Mouse (Mus musculus): Measurements from ENCODE around the gene Glra2. TPM values are rescaled to one million over a fixed set of nuclear protein-coding genes. Genes with fewer than 3 reads are reported as not detected.
"Not testable (repeated sequence)": the region's sequence is repeated elsewhere in the genome, so short reads cannot be mapped to it uniquely, and the experiment has no call there.

Glra2 gene
- polyA plus RNA-seq (2015; fragmentation: Nextera tagmentation; extraction: Ambion mirVana), result 0.06 TPM in 1 of 2 replicates, not detected in the other

GRCm38 (mm10) chrX:165326939-165327698, at the start of gene Glra2:
Gene Glra2, minus strand, starts transcription at chrX:165327393.
- Histone ChIP-seq H3K4me2 (ENCODE audit: low read depth, low read length) (peak within 1 kb of the TSS; percentile 55), H3K9me3 (ENCODE audit: control insufficient read depth, low read length) (no peaks in the 10 kb centered on the region), H3K4me1 (ENCODE audit: control insufficient read depth, insufficient read depth, low read length) (no peaks in the 10 kb centered on the region), H3K27ac (ENCODE audit: low read length) (no peak within 1 kb of the TSS), H3K4me3 (ENCODE audit: low read length) (peak within 1 kb of the TSS; percentile 24), H3K27me3 (replicated peaks; ENCODE audit: control insufficient read depth, insufficient read depth, low read length) (no peaks in the 10 kb centered on the region), H3K9ac (ENCODE audit: low read depth, low read length) (no peak within 1 kb of the TSS), H3K36me3 (ENCODE audit: control insufficient read depth, insufficient read depth, low read length) (no peaks in the 10 kb centered on the region)
- 18% methylated on average over 12 of the region's 12 CpGs for WGBS
- no peak for ATAC-seq

GRCm38 (mm10) chrX:165362798-165363197, 35.6 kb upstream of the Glra2 start:
- no peak overlapping the region for H3K4me2 ChIP-seq (ENCODE audit: low read depth, low read length)
- no peaks in the 10 kb centered on the region for H3K36me3 ChIP-seq (ENCODE audit: control insufficient read depth, insufficient read depth, low read length)
- WGBS, result 74% methylated on average over 1 of the region's 1 CpGs
- no peaks in the 10 kb centered on the region for H3K27me3 ChIP-seq (replicated peaks; ENCODE audit: control insufficient read depth, insufficient read depth, low read length)
- H3K9ac ChIP-seq (ENCODE audit: low read depth, low read length), result no peak overlapping the region
- H3K27ac ChIP-seq (ENCODE audit: low read length), result no peak overlapping the region
- no peak for ATAC-seq
- H3K4me3 ChIP-seq (ENCODE audit: low read length), result no peak overlapping the region
- no peaks in the 10 kb centered on the region for H3K9me3 ChIP-seq (ENCODE audit: control insufficient read depth, low read length)
- no peaks in the 10 kb centered on the region for H3K4me1 ChIP-seq (ENCODE audit: control insufficient read depth, insufficient read depth, low read length)

- H3K9me3 ChIP-seq (ENCODE audit: control insufficient read depth, low read length), result no peaks in the 10 kb centered on the region
- WGBS, result 78% methylated on average over 5 of the region's 5 CpGs
Observed at GRCm38 (mm10) chrX:165344611-165345010, 17.4 kb upstream of the Glra2 start.

GRCm38 (mm10) chrX:165327699-165328333, 623 bp upstream of the Glra2 start:
- no peak overlapping the region for H3K27ac ChIP-seq (ENCODE audit: low read length)
- H3K4me1 ChIP-seq (ENCODE audit: control insufficient read depth, insufficient read depth, low read length), result no peaks in the 10 kb centered on the region
- 11% methylated on average over 9 of the region's 9 CpGs for WGBS
- peak overlapping the region; percentile 24 for H3K4me3 ChIP-seq (ENCODE audit: low read length)
- peak overlapping the region; percentile 55 for H3K4me2 ChIP-seq (ENCODE audit: low read depth, low read length)
- H3K9me3 ChIP-seq (ENCODE audit: control insufficient read depth, low read length), result no peaks in the 10 kb centered on the region
- H3K27me3 ChIP-seq (replicated peaks; ENCODE audit: control insufficient read depth, insufficient read depth, low read length), result no peaks in the 10 kb centered on the region
- no peak for ATAC-seq
- H3K36me3 ChIP-seq (ENCODE audit: control insufficient read depth, insufficient read depth, low read length), result no peaks in the 10 kb centered on the region
- no peak overlapping the region for H3K9ac ChIP-seq (ENCODE audit: low read depth, low read length)

More at GRCm38 (mm10) chrX:165344611-165345010, 17.4 kb upstream of the Glra2 start:
- H3K27ac ChIP-seq (ENCODE audit: low read length), result no peak overlapping the region
- H3K27me3 ChIP-seq (replicated peaks; ENCODE audit: control insufficient read depth, insufficient read depth, low read length), result no peaks in the 10 kb centered on the region
- no peak overlapping the region for H3K9ac ChIP-seq (ENCODE audit: low read depth, low read length)
- no peaks in the 10 kb centered on the region for H3K4me1 ChIP-seq (ENCODE audit: control insufficient read depth, insufficient read depth, low read length)
- H3K36me3 ChIP-seq (ENCODE audit: control insufficient read depth, insufficient read depth, low read length), result no peaks in the 10 kb centered on the region
- ATAC-seq, result no peak
- H3K4me3 ChIP-seq (ENCODE audit: low read length), result no peak overlapping the region
- H3K4me2 ChIP-seq (ENCODE audit: low read depth, low read length), result no peak overlapping the region

GRCm38 (mm10) chrX:165193550-165193949, 133.6 kb downstream of the Glra2 start:
- WGBS, result 78% methylated on average over 1 of the region's 1 CpGs
- no peaks in the 10 kb centered on the region for H3K4me1 ChIP-seq (ENCODE audit: control insufficient read depth, insufficient read depth, low read length)
- H3K4me3 ChIP-seq (ENCODE audit: low read length), result no peak overlapping the region
- no peaks in the 10 kb centered on the region for H3K36me3 ChIP-seq (ENCODE audit: control insufficient read depth, insufficient read depth, low read length)
- no peak overlapping the region for H3K9ac ChIP-seq (ENCODE audit: low read depth, low read length)
- H3K27ac ChIP-seq (ENCODE audit: low read length), result no peak overlapping the region
- no peak for ATAC-seq
- H3K4me2 ChIP-seq (ENCODE audit: low read depth, low read length), result no peak overlapping the region
- no peaks in the 10 kb centered on the region for H3K27me3 ChIP-seq (replicated peaks; ENCODE audit: control insufficient read depth, insufficient read depth, low read length)
- no peaks in the 10 kb centered on the region for H3K9me3 ChIP-seq (ENCODE audit: control insufficient read depth, low read length)

- Histone ChIP-seq H3K9me3 (ENCODE audit: control insufficient read depth, low read length) (no peaks in the 10 kb centered on the region), H3K27ac (ENCODE audit: low read length) (no peak overlapping the region), H3K27me3 (replicated peaks; ENCODE audit: control insufficient read depth, insufficient read depth, low read length) (no peaks in the 10 kb centered on the region), H3K4me3 (ENCODE audit: low read length) (no peak overlapping the region), H3K9ac (ENCODE audit: low read depth, low read length) (no peak overlapping the region), H3K4me1 (ENCODE audit: control insufficient read depth, insufficient read depth, low read length) (no peaks in the 10 kb centered on the region), H3K36me3 (ENCODE audit: control insufficient read depth, insufficient read depth, low read length) (no peaks in the 10 kb centered on the region), H3K4me2 (ENCODE audit: low read depth, low read length) (no peak overlapping the region)
- ATAC-seq, result no peak
- WGBS, result 42% methylated on average over 1 of the region's 1 CpGs
Observed at GRCm38 (mm10) chrX:165191170-165191569, 136.0 kb downstream of the Glra2 start.

- not testable (repeated sequence) for H3K4me1 ChIP-seq (ENCODE audit: control insufficient read depth, insufficient read depth, low read length); H3K9ac ChIP-seq (ENCODE audit: low read depth, low read length); H3K4me2 ChIP-seq (ENCODE audit: low read depth, low read length); H3K36me3 ChIP-seq (ENCODE audit: control insufficient read depth, insufficient read depth, low read length); H3K27me3 ChIP-seq (replicated peaks; ENCODE audit: control insufficient read depth, insufficient read depth, low read length); H3K4me3 ChIP-seq (ENCODE audit: low read length); ATAC-seq; H3K9me3 ChIP-seq (ENCODE audit: control insufficient read depth, low read length); H3K27ac ChIP-seq (ENCODE audit: low read length)
- WGBS, result 93% methylated on average over 2 of the region's 2 CpGs
Observed at GRCm38 (mm10) chrX:165182948-165183347, 144.2 kb downstream of the Glra2 start.

GRCm38 (mm10) chrX:165156549-165156948, 170.6 kb downstream of the Glra2 start:
- no peak overlapping the region for H3K9ac ChIP-seq (ENCODE audit: low read depth, low read length)
- no peaks in the 10 kb centered on the region for H3K4me1 ChIP-seq (ENCODE audit: control insufficient read depth, insufficient read depth, low read length)
- H3K27me3 ChIP-seq (replicated peaks; ENCODE audit: control insufficient read depth, insufficient read depth, low read length), result no peaks in the 10 kb centered on the region
- H3K9me3 ChIP-seq (ENCODE audit: control insufficient read depth, low read length), result no peaks in the 10 kb centered on the region
- H3K4me3 ChIP-seq (ENCODE audit: low read length), result no peak overlapping the region
- WGBS, result 83% methylated on average over 1 of the region's 1 CpGs
- no peak overlapping the region for H3K4me2 ChIP-seq (ENCODE audit: low read depth, low read length)
- H3K27ac ChIP-seq (ENCODE audit: low read length), result no peak overlapping the region
- H3K36me3 ChIP-seq (ENCODE audit: control insufficient read depth, insufficient read depth, low read length), result no peaks in the 10 kb centered on the region
- ATAC-seq, result no peak

GRCm38 (mm10) chrX:165104171-165104570, 223.0 kb downstream of the Glra2 start:
- Histone ChIP-seq H3K27me3 (replicated peaks; ENCODE audit: control insufficient read depth, insufficient read depth, low read length) (no peaks in the 10 kb centered on the region), H3K4me2 (ENCODE audit: low read depth, low read length) (no peak overlapping the region), H3K36me3 (ENCODE audit: control insufficient read depth, insufficient read depth, low read length) (no peaks in the 10 kb centered on the region), H3K9ac (ENCODE audit: low read depth, low read length) (no peak overlapping the region), H3K9me3 (ENCODE audit: control insufficient read depth, low read length) (no peaks in the 10 kb centered on the region), H3K27ac (ENCODE audit: low read length) (no peak overlapping the region), H3K4me1 (ENCODE audit: control insufficient read depth, insufficient read depth, low read length) (no peaks in the 10 kb centered on the region), H3K4me3 (ENCODE audit: low read length) (no peak overlapping the region)
- no peak for ATAC-seq
- 64% methylated on average over 1 of the region's 1 CpGs for WGBS
